Mouse (Mus musculus) NIH3T3 (cell line): ENCODE results near the gene Ildr2.

Source experiments
- DNase-seq: peaks from one replicate; pipeline ENCODE4 v3.0.0-alpha.2; 2012; ENCODE audit warnings: low read depth

The Ildr2 gene

GRCm38 (mm10) chr1:166342060-166342459 lies 88.1 kb downstream of the Ildr2 start:
- DNase-seq = no peak

GRCm38 (mm10) chr1:166342539-166342938 lies 88.6 kb downstream of the Ildr2 start:
- no peak for DNase-seq

DNA sequence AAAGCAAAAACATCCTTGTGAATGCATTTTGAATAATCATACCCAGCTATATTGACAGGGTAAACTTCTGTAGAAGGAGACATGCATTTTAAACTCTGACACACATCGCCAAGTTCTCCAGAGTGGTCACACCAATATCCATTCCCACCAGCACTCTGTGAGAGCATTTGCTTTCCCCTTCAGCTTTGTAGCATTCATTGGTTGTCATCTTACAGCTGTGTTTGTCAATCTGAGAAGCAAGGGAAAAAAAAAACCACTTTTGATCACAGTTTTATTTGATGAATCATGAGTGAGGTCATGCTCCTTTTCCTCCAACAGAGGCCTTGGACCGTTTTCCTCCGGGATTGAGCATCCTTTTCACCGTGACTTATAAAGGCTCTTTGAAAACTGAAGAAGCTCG lies 89.6 kb downstream of the Ildr2 start:
- DNase-seq = no peak

DNA sequence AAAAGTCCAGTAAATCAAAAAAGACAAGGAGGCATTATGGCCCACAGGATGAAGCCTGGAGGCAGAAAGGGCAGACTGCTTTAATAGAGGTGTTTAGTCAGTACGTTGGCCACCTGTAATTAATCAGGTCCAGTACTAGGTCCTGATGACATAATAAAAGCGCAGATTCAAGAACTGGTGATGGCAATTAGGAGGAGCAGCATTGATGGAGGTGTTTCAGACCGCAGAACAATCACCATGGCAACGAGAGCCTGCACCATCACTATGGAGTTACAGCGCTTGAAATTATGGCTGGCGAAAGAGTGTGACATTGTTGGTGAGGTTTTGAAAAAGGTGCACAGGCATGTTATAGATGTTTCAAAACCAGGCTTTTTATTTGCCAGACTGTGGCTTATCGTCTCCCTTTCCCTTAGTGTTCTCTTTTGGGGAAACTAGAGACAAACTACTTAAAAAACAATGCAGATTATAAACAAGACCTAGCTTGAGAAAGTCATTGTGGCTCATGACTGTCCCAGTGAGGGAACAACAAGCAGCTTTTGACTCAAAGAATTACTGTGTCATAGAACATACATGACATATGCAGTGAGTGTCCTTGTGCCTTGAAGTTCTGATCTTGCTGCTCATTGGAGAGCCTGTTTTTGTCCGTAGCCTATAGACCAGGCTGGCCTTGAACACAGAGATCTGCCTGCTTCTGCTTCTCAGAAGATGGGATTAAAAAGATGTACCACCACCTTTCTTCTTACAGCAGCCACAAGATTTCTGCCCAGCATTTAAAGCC lies 90.5 kb downstream of the Ildr2 start:
- no peak for DNase-seq

DNA sequence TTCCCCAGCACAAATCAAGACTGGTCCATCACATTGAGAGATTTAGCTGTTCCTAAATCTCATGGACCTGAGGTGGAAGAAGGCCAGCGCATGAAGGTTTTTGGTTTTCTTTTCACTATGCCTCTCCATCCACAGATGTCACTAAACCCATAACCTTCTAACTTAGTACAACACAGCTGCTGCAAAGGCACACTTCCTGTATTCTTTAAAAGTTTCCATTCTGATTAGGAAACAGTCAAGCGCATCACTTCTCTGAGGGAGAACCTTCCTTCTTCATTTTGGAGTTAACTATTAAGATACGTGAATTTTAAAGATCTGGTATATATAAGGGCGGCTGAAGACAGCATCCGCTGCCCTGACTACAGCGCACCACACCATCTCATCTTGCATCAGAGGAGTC lies 91.7 kb downstream of the Ildr2 start:
- DNase-seq = no peak

GRCm38 (mm10) chr1:166346906-166347305 lies 93.0 kb downstream of the Ildr2 start:
- DNase-seq = no peak

- peak; percentile 18 for DNase-seq
Measured at GRCm38 (mm10) chr1:166349341-166349740, 95.4 kb downstream of the Ildr2 start.

- DNase-seq = peak; percentile 65
Measured at GRCm38 (mm10) chr1:166349751-166350150, 95.8 kb downstream of the Ildr2 start.

GRCm38 (mm10) chr1:166360157-166360855 lies 106.4 kb downstream of the Ildr2 start:
- peak; percentile 94 for DNase-seq

GRCm38 (mm10) chr1:166360896-166361295 lies 107.0 kb downstream of the Ildr2 start:
- DNase-seq = peak; percentile 12

GRCm38 (mm10) chr1:166361842-166362241 lies 107.9 kb downstream of the Ildr2 start:
- peak; percentile 21 for DNase-seq

DNA sequence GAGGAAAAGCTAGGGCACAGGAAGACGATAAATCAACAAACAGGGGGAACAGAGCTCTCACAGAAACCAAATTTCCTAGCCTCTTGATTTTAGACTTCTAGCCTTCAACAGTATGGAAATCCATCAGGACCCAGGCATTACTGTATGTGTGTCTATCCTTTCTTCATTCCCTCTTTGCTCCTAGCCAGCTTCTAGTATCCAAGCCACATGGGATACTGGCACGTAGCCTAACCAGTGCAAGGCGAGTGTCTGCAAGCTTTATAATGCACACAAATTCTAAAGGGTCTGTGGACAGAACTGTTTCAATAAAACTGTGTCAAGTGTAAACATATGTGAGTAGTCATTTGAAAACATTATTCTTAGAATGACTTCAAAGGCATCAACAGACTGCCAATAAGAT lies 108.7 kb downstream of the Ildr2 start:
- DNase-seq = no peak

GRCm38 (mm10) chr1:166363122-166363521 lies 109.2 kb downstream of the Ildr2 start:
- DNase-seq = no peak
